Mouse (Mus musculus) layer of hippocampus, adult 2 months (tissue): ENCODE measurements around the gene Hba-a1. TPM values are rescaled to one million over a fixed set of nuclear protein-coding genes. Genes with fewer than 3 reads are reported as not detected.
"Not testable (repeated sequence)": the region's sequence is repeated elsewhere in the genome, so short reads cannot be mapped to it uniquely, and the experiment has no call there.

ENCODE experiments used
- DNase-seq, 2 experiments: peaks; one replicate each; pipeline ENCODE4 v3.0.0; 2022; ENCODE audit warnings: low spot score in 2 of 2
- H3K27ac ChIP-seq: fragments of 200-600 bp; 2 replicates; pipeline ENCODE4 v1.8.1; 2022
- H3K4me3 ChIP-seq: fragments of 200-600 bp; 2 replicates; pipeline ENCODE4 v1.8.1; 2022; ENCODE audit warnings: mild to moderate bottlenecking
- CTCF ChIP-seq: fragments of 200-600 bp; conservative IDR thresholded peaks from 2 replicates; pipeline ENCODE4 v1.8.1; 2022; ENCODE audit warnings: antibody characterized with exemption, mild to moderate bottlenecking, moderate library complexity
- long read RNA-seq, 2 experiments: library from polyadenylated mRNA; stranded (forward); transcript quantifications; one replicate each; pipeline ENCODE4 v2.0.0; 2021; ENCODE audit warnings: borderline mapping rate in 2 of 2
- total RNA-seq, 2 experiments: library from RNA; stranded (reverse); gene quantifications; 2 replicates each; pipeline ENCODE4 v1.2.3; 2021

The Hba-a1 gene
- 100 to 1,000 TPM; 315 to 509 TPM for total RNA-seq
- long read RNA-seq, experiment 1, transcript Hba-a1-201 (3 exons, 699 nt) = major isoform, 126 of 128 reads
- long read RNA-seq, experiment 1, partial matches to known transcripts = 0 of 128 reads
- long read RNA-seq, experiment 1, other reads (novel, unspliced or antisense) = 0 of 128 reads
- long read RNA-seq, experiment 2, transcript Hba-a1-201 (3 exons, 699 nt) = major isoform, 169 of 173 reads
- long read RNA-seq, experiment 2, partial matches to known transcripts = 1 of 173 reads
- long read RNA-seq, experiment 2, other reads (novel, unspliced or antisense) = 0 of 173 reads

- DNase-seq, H3K27ac ChIP-seq, H3K4me3 ChIP-seq: not testable (repeated sequence)
These were observed at the start of gene Hba-a1 for GRCm38 (mm10) chr11:32283091-32283777. Gene Hba-a1, plus strand, starts transcription at chr11:32283511.

GRCm38 (mm10) chr11:32233895-32234294 is 49.4 kb upstream of the Hba-a1 start:
- H3K4me3 ChIP-seq = no peak overlapping the region
- TF ChIP-seq CTCF = no peak
- no peak for DNase-seq
- H3K27ac ChIP-seq = peak overlapping the region; percentile 82; the same call in 1 of the 2 replicates

GRCm38 (mm10) chr11:32234816-32235485 is 48.4 kb upstream of the Hba-a1 start:
- DNase-seq = no peak
- Histone ChIP-seq H3K4me3 (no peak overlapping the region), H3K27ac (peak overlapping the region; percentile 82)
- no peak for TF ChIP-seq CTCF

GRCm38 (mm10) chr11:32235646-32236045 is 47.7 kb upstream of the Hba-a1 start:
- peak; percentile 71 to 85 for DNase-seq
- peak overlapping the region; percentile 82 for H3K27ac ChIP-seq
- TF ChIP-seq CTCF = no peak
- H3K4me3 ChIP-seq = no peak overlapping the region

GRCm38 (mm10) chr11:32236132-32236531 is 47.2 kb upstream of the Hba-a1 start:
- no peak for DNase-seq
- H3K27ac ChIP-seq = peak overlapping the region; percentile 82

GRCm38 (mm10) chr11:32236712-32237410 is 46.5 kb upstream of the Hba-a1 start:
- TF ChIP-seq CTCF = peak; percentile 86
- peak overlapping the region; percentile 82 for H3K27ac ChIP-seq
- DNase-seq = peak in 1 of 2 experiments; percentile 57

More at GRCm38 (mm10) chr11:32236132-32236531, 47.2 kb upstream of the Hba-a1 start:
- H3K4me3 ChIP-seq = no peak overlapping the region
- no peak for TF ChIP-seq CTCF

GRCm38 (mm10) chr11:32237411-32237795 is 45.9 kb upstream of the Hba-a1 start:
- peak overlapping the region; percentile 82 for H3K27ac ChIP-seq
- DNase-seq = no peak
- TF ChIP-seq CTCF = no peak

More at GRCm38 (mm10) chr11:32236712-32237410, 46.5 kb upstream of the Hba-a1 start:
- H3K4me3 ChIP-seq = no peak overlapping the region

GRCm38 (mm10) chr11:32238093-32238860 is 45.0 kb upstream of the Hba-a1 start:
- H3K27ac ChIP-seq = peak overlapping the region; percentile 82
- TF ChIP-seq CTCF = peak; percentile 100

More at GRCm38 (mm10) chr11:32237411-32237795, 45.9 kb upstream of the Hba-a1 start:
- no peak overlapping the region for H3K4me3 ChIP-seq

GRCm38 (mm10) chr11:32241391-32241790 is 41.9 kb upstream of the Hba-a1 start:
- DNase-seq = no peak
- H3K4me3 ChIP-seq = no peak overlapping the region
- H3K27ac ChIP-seq = no peak overlapping the region
- TF ChIP-seq CTCF = no peak

More at GRCm38 (mm10) chr11:32238093-32238860, 45.0 kb upstream of the Hba-a1 start:
- H3K4me3 ChIP-seq = no peak overlapping the region
- peak; percentile 59 to 81 for DNase-seq

GRCm38 (mm10) chr11:32242209-32242608 is 41.1 kb upstream of the Hba-a1 start:
- no peak overlapping the region; the same call in 1 of the 2 replicates for H3K27ac ChIP-seq

GRCm38 (mm10) chr11:32243205-32243955 is 39.9 kb upstream of the Hba-a1 start:
- Histone ChIP-seq H3K4me3 (no peak overlapping the region), H3K27ac (peak overlapping the region; percentile 66)

More at GRCm38 (mm10) chr11:32242209-32242608, 41.1 kb upstream of the Hba-a1 start:
- no peak for DNase-seq
- no peak for TF ChIP-seq CTCF
- no peak overlapping the region for H3K4me3 ChIP-seq

More at GRCm38 (mm10) chr11:32243205-32243955, 39.9 kb upstream of the Hba-a1 start:
- no peak for DNase-seq
- TF ChIP-seq CTCF = no peak
